Mouse (Mus musculus) erythroblast, embryonic 14.5 days (primary cell): ENCODE data around the gene Cadps.

Experiments used
- GATA1 ChIP-seq: IDR thresholded peaks from 2 replicates; pipeline ENCODE4 v1.6.1; 2012; ENCODE audit warnings: low read length, inconsistent platforms, mixed read lengths
- TAL1 ChIP-seq: IDR thresholded peaks from 3 replicates; pipeline ENCODE4 v1.6.1; 2012; ENCODE audit warnings: low read length, inconsistent platforms, mixed read lengths

DNA sequence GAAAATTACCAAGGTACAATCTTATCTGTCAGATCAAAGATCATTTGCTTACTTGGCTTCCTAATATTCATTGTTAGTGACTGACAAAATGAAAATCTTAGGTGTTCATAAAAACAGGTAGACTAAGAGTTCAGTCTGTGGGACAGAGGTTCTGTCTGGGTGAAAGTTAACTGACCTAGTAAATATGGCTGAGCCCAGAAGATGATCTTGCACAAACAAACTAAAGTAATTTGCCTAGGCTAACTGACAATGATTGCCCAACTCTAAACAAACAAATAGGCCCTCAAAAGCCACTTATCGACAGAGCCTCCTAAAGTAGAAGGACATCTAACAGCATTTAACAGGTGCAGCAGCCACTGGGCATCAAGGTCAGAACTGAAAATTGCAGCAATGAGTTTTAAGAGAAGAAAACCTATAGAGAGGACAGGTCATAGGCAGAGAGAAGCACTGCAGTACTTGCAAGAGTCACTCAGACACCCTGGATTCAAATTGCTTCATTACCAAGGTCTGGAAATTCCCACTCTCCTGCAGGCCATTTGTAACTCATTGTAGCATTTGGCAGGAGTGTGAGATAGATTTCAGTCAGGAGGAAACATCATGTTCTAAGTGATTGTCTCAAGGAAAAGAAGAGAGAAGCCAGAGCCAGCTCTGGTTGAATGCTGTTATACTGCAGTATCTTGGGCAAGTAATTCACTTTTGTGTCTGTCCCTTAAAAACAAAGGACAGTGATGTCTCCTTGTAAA is 100.3 kb downstream of the Cadps start:
- TF ChIP-seq TAL1 (no peak), GATA1 (no peak)
